Mouse (Mus musculus) erythroblast, embryonic 14.5 days (primary cell): ENCODE data around the gene Heatr1. TPM values are rescaled to one million over a fixed set of nuclear protein-coding genes. Genes with fewer than 3 reads are reported as not detected.
"Not testable (repeated sequence)": the region's sequence is repeated elsewhere in the genome, so short reads cannot be mapped to it uniquely, and the experiment has no call there.

ENCODE experiments used
- H3K27me3 ChIP-seq: 2 replicates; pipeline ENCODE4 v1.6.1; 2012; ENCODE audit warnings: inconsistent platforms; ENCODE audit not compliant: control insufficient read depth
- H3K36me3 ChIP-seq: 2 replicates; pipeline ENCODE4 v1.6.1; 2012; ENCODE audit warnings: mild to moderate bottlenecking, inconsistent platforms; ENCODE audit not compliant: control insufficient read depth
- H3K4me1 ChIP-seq: 2 replicates; pipeline ENCODE4 v1.6.1; 2012; ENCODE audit warnings: inconsistent platforms; ENCODE audit not compliant: control insufficient read depth
- H3K4me3 ChIP-seq: replicated peaks from 2 replicates; pipeline ENCODE3; 2012; ENCODE audit warnings: moderate library complexity, mild to moderate bottlenecking, inconsistent platforms
- H3K9me3 ChIP-seq: 2 replicates; pipeline ENCODE4 v1.6.1; 2012; ENCODE audit warnings: low read length, inconsistent platforms, mixed read lengths; ENCODE audit not compliant: control insufficient read depth
- GATA1 ChIP-seq: IDR thresholded peaks from 2 replicates; pipeline ENCODE4 v1.6.1; 2012; ENCODE audit warnings: low read length, inconsistent platforms, mixed read lengths
- TAL1 ChIP-seq: IDR thresholded peaks from 3 replicates; pipeline ENCODE4 v1.6.1; 2012; ENCODE audit warnings: low read length, inconsistent platforms, mixed read lengths
- polyA plus RNA-seq: library from polyadenylated mRNA; stranded (reverse); fragments of >175 nt; gene quantifications from 2 replicates; pipeline ENCODE4 v1.2.3, GENCODE M21; 2012

Heatr1 gene
- polyA plus RNA-seq, 1 experiment = 0.27 TPM

DNA sequence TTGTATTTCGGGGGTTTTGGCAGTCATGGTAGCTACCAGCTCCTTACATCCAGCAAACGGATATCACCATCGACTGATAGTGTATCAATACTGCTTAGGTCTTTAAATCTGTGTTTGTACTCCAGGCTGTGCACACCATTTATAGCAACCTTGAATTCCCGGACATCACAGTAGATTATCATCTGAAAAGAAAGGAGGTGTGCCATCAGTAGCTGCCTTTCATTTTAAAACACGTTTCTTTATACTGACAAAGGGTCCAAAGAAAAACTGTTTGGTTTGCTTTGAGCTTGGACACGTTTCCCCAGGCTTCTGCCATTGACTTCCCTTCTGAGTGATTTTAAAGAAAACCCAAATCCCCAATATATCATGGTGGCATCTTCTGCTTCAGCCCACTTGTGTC lies 46.0 kb downstream of the Heatr1 start:
- no peaks in the 10 kb centered on the region for H3K9me3 ChIP-seq
- H3K36me3 ChIP-seq = peaks cover 67% of the 10 kb centered on the region
- H3K4me1 ChIP-seq = no peaks in the 10 kb centered on the region
- no peaks in the 10 kb centered on the region for H3K27me3 ChIP-seq
- TF ChIP-seq GATA1 (no peak), TAL1 (no peak)
- H3K4me3 ChIP-seq = no peak overlapping the region

- Histone ChIP-seq H3K36me3 (peaks cover 67% of the 10 kb centered on the region), H3K4me3 (no peak overlapping the region)
These were observed 47.3 kb downstream of the Heatr1 start for GRCm38 (mm10) chr13:12442008-12442587.

GRCm38 (mm10) chr13:12453150-12453549 lies 58.3 kb downstream of the Heatr1 start:
- Histone ChIP-seq H3K9me3 (no peaks in the 10 kb centered on the region), H3K4me3 (no peak overlapping the region), H3K27me3 (no peaks in the 10 kb centered on the region), H3K36me3 (peaks cover 62% of the 10 kb centered on the region), H3K4me1 (peaks cover 9% of the 10 kb centered on the region)
- no peak for TF ChIP-seq TAL1
- TF ChIP-seq GATA1 = no peak

More at GRCm38 (mm10) chr13:12442008-12442587, 47.3 kb downstream of the Heatr1 start:
- Histone ChIP-seq H3K4me1 (no peaks in the 10 kb centered on the region), H3K27me3 (no peaks in the 10 kb centered on the region), H3K9me3 (no peaks in the 10 kb centered on the region)
- no peak for TF ChIP-seq TAL1
- TF ChIP-seq GATA1 = no peak

GRCm38 (mm10) chr13:12454686-12455390 lies 60.0 kb downstream of the Heatr1 start:
- no peaks in the 10 kb centered on the region for H3K9me3 ChIP-seq
- TF ChIP-seq TAL1 (no peak), GATA1 (no peak)
- H3K4me1 ChIP-seq = peaks cover 12% of the 10 kb centered on the region
- H3K36me3 ChIP-seq = peaks cover 63% of the 10 kb centered on the region
- H3K4me3 ChIP-seq = no peak overlapping the region
- no peaks in the 10 kb centered on the region for H3K27me3 ChIP-seq

DNA sequence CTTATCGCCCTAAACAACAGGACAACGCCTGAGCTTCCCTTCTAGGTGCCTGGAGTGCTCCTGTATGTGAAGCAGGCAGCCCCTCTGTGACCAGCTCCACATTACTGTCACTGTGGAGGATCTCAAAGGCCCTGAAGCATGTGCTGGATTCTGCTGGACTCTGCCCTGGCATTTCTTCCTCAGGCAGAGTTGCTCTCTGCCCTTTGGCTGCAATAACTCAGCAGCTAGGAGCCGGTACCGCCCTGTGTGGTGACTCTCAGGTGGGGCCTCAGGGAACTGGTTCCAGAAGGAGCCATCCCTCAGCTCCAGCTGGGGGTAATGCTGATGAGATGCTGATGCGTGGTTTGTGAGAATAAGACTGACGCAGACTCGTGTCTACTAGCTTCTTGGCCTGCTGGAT lies 61.9 kb downstream of the Heatr1 start:
- peaks cover 25% of the 10 kb centered on the region for H3K4me1 ChIP-seq
- no peaks in the 10 kb centered on the region for H3K9me3 ChIP-seq
- no peaks in the 10 kb centered on the region for H3K27me3 ChIP-seq
- no peak for TF ChIP-seq GATA1
- no peak for TF ChIP-seq TAL1
- H3K36me3 ChIP-seq = peaks cover 59% of the 10 kb centered on the region
- no peak overlapping the region for H3K4me3 ChIP-seq

DNA sequence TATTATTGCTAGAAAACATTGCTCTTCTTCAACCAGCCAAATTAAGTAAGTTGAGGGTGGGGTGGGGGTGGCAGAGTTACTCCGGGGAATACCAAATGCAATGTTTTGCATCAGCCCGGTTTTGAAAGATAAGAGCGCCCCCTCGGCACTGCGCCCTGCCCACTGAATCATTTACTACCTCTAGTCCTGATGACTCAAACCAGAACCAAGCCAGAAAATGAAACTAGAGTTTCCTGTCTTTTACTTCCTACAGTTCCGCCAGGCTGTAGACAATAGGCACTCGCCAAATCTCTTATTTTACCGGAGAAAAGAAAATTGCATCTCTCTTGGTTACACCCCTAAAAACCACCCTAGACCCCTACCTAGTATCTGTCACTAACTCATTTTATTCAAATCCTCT lies 65.6 kb downstream of the Heatr1 start:
- H3K36me3 ChIP-seq = peaks cover 27% of the 10 kb centered on the region
- H3K27me3 ChIP-seq = no peaks in the 10 kb centered on the region
- peaks cover 23% of the 10 kb centered on the region for H3K4me1 ChIP-seq
- TF ChIP-seq TAL1 (no peak), GATA1 (no peak)
- H3K4me3 ChIP-seq = peak overlapping the region; percentile 82
- no peaks in the 10 kb centered on the region for H3K9me3 ChIP-seq

DNA sequence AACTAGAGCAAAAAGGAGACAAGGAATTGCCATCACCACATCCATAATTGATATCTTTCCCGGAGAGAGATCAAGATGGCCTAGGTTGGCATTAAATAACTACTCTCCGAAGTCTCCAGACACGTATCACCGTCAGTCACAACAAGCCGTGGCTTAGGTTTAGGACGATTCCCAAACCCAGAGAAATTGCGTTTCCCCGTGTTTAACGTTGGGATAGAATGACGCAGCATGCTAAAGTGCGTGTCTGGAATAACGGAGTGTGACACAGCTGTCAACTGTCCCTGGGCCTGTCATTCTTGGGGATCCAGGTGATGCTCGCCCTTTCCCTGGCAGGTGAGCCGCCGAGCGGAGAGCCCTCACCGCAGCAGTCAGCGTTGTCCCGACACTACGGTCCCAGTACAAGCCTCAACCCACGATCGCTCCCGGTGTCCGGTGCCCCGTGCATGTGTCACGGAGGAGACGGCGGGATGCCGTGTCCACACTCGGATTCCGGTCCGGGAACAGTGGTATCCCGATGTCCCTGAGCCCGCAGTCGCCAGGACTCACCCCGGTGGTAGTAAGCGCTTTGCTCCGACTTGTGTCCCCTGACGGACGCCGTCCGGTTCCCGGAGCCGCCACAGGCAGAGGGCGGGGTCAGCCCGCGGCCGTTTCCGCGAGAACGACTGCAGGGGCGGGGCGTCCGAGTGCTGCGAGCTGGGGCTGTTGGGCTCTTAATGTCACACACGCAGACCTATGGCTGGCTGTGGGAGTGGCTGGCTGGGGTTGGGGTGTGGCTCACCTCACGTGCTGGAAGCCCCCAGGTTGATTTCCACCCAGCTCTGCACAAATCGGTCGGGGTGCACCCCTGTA lies 66.3 kb downstream of the Heatr1 start:
- Histone ChIP-seq H3K27me3 (no peaks in the 10 kb centered on the region), H3K36me3 (peaks cover 20% of the 10 kb centered on the region), H3K4me1 (peaks cover 23% of the 10 kb centered on the region), H3K9me3 (no peaks in the 10 kb centered on the region), H3K4me3 (peak overlapping the region; percentile 82)
- TF ChIP-seq GATA1 = no peak
- no peak for TF ChIP-seq TAL1

DNA sequence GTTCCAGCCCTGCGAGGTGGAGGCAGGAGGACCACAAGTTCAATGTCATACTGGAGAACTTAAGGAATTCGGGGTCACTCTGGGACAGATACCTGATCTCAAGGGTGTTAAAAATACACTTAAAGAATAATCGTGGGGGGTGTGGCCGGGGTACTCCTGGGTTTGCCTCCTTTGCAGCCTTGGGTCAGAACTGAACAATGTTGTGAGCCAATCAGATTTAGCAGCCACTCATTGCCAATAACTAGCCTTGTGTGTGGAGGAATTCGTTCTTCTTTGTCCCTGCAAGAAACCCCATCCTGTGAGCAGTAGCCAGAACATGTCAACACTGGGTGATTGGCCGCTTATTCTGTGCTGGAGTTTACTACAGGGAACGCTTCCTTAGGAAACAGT lies 66.9 kb downstream of the Heatr1 start:
- TF ChIP-seq TAL1 (no peak), GATA1 (no peak)
- no peaks in the 10 kb centered on the region for H3K27me3 ChIP-seq
- no peaks in the 10 kb centered on the region for H3K9me3 ChIP-seq
- H3K4me1 ChIP-seq = peaks cover 23% of the 10 kb centered on the region
- peaks cover 14% of the 10 kb centered on the region for H3K36me3 ChIP-seq
- peak overlapping the region; percentile 82 for H3K4me3 ChIP-seq

DNA sequence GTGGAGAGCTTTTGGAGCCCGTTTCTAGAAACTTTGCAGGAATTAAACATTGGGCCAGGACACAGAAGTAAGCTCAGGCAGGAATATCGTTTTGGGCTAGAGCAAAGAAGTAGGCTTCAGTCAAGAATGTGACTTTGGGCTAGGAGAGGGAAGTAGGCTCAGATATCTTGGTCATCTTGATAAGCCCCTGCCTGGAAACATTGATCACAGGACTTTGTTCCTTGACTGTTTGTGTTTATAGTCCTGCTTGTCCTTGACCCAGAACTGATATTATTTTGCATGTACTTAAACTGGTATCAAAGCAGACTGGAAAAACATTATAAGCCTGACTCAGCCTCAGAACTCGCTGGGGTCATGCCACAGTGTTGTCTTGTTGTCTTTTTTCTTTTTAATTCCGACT lies 67.8 kb downstream of the Heatr1 start:
- peaks cover 10% of the 10 kb centered on the region for H3K36me3 ChIP-seq
- peaks cover 23% of the 10 kb centered on the region for H3K4me1 ChIP-seq
- H3K27me3 ChIP-seq = no peaks in the 10 kb centered on the region
- TF ChIP-seq TAL1 (no peak), GATA1 (no peak)
- no peak overlapping the region for H3K4me3 ChIP-seq
- no peaks in the 10 kb centered on the region for H3K9me3 ChIP-seq

GRCm38 (mm10) chr13:12464159-12464558 lies 69.3 kb downstream of the Heatr1 start:
- H3K4me3 ChIP-seq, H3K9me3 ChIP-seq, H3K36me3 ChIP-seq, H3K27me3 ChIP-seq: not testable (repeated sequence)
- peaks cover 23% of the 10 kb centered on the region for H3K4me1 ChIP-seq
